Comparison of ENCODE assay signal across 8 mouse cellular contexts in the genomic region with DNA sequence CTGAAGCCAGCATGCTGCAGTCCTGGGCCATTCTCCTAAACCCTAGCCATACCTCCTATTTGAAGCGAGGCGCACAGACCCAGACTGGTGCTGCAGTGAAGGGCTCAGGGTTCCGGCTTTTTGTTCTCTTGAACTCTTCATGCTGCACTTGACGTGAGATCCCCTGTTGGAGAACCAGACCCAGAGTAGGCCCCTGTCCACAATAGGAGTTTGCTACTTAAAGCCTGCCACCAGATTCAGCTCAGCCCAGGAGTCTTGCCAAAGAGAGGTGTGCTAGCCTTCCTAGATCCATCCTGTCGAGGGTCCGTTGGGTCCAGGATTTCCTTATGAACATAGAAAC. TPM values are rescaled to one million over a fixed set of nuclear protein-coding genes. Genes with fewer than 3 reads are reported as not detected.
DNase-seq lines count a peak whose midpoint lies in the region; ATAC-seq and TF ChIP-seq lines count a peak whose summit lies in the region.

No protein-coding gene starts in this region.

- peaks cover 29% of the 10 kb centered on the region for H3K4me1 ChIP-seq in cerebellum, adult 2 months (ENCODE audit: control insufficient read depth, insufficient read depth, low read length)
- H3K4me1 ChIP-seq in spleen, adult 2 months (ENCODE audit: control insufficient read depth, insufficient read depth, insufficient read length): peaks cover 12% of the 10 kb centered on the region; the same call in 1 of the 2 replicates
- H3K4me1 ChIP-seq in liver, embryonic 11.5 days (replicated peaks; ENCODE audit: control insufficient read depth, insufficient read depth, low read length): peaks cover 23% of the 10 kb centered on the region
- peaks cover 28% of the 10 kb centered on the region for H3K4me1 ChIP-seq in stomach, embryonic 15.5 days

- H3K9ac ChIP-seq in liver, embryonic 11.5 days (ENCODE audit: low read depth, low read length): peak overlapping the region; percentile 92
- H3K9ac ChIP-seq in stomach, embryonic 15.5 days: peak overlapping the region; percentile 91; the same call in 1 of the 2 replicates

- DNase-seq in cerebellum, adult 2 months: no peak
- DNase-seq in cerebellum, postnatal 14 days: no peak
- no peak for DNase-seq in spleen, adult 2 months (ENCODE audit: low read depth in 1 of 2, low spot score in 2 of 2)
- no peak for DNase-seq in spleen, postnatal 36 days (ENCODE audit: low spot score in 2 of 2)
- no peak for DNase-seq in liver, embryonic 11.5 days (ENCODE audit: low spot score)
- no peak for DNase-seq in embryo, embryonic 10 days (ENCODE audit: low spot score)
- DNase-seq in left cerebral cortex, adult 8-10 months (ENCODE audit: low spot score in 2 of 2): no peak

- peaks cover 9% of the 10 kb centered on the region for H3K36me3 ChIP-seq in spleen, adult 2 months (ENCODE audit: control insufficient read depth, insufficient read depth, low read length)
- H3K36me3 ChIP-seq in liver, embryonic 11.5 days (ENCODE audit: control insufficient read depth, insufficient read depth, low read length): peaks cover 14% of the 10 kb centered on the region
- H3K36me3 ChIP-seq in stomach, embryonic 15.5 days: peaks cover 22% of the 10 kb centered on the region

- no peak overlapping the region for H3K27ac ChIP-seq in cerebellum, adult 2 months (ENCODE audit: insufficient read depth, low read length)
- H3K27ac ChIP-seq in spleen, adult 2 months (ENCODE audit: insufficient read depth, low read length): no peak overlapping the region
- no peak overlapping the region for H3K27ac ChIP-seq in liver, embryonic 11.5 days (ENCODE audit: low read depth, low read length)
- H3K27ac ChIP-seq in stomach, embryonic 15.5 days: no peak overlapping the region

- no peaks in the 10 kb centered on the region for H3K27me3 ChIP-seq in cerebellum, adult 2 months (ENCODE audit: control insufficient read depth, insufficient read depth, low read length)
- no peaks in the 10 kb centered on the region for H3K27me3 ChIP-seq in spleen, adult 2 months (ENCODE audit: control insufficient read depth, insufficient read depth, low read length)
- peaks cover 14% of the 10 kb centered on the region; the same call in 1 of the 2 replicates for H3K27me3 ChIP-seq in liver, embryonic 11.5 days (replicated peaks; ENCODE audit: control insufficient read depth, insufficient read depth, low read length)
- H3K27me3 ChIP-seq in stomach, embryonic 15.5 days (replicated peaks): peaks cover 7% of the 10 kb centered on the region; the same call in 1 of the 2 replicates

- H3K4me3 ChIP-seq in cerebellum, adult 2 months (replicated peaks; ENCODE audit: insufficient read depth, low read depth, low read length): peak overlapping the region; percentile 91
- H3K4me3 ChIP-seq in spleen, adult 2 months (ENCODE audit: extremely low read depth, insufficient read depth, insufficient read length): peak overlapping the region; percentile 87
- peak overlapping the region; percentile 86 for H3K4me3 ChIP-seq in liver, embryonic 11.5 days (ENCODE audit: low read depth, low read length)
- peak overlapping the region; percentile 95 for H3K4me3 ChIP-seq in stomach, embryonic 15.5 days (replicated peaks)

- TF ChIP-seq CTCF in cerebellum, adult 2 months (IDR thresholded peaks at IDR 0.05; ENCODE audit: borderline replicate concordance, insufficient read depth, low read depth, low read length): no peak
- no peak for TF ChIP-seq CTCF in spleen, adult 2 months (IDR thresholded peaks at IDR 0.05; ENCODE audit: extremely low read depth, insufficient read depth, insufficient read length, insufficient replicate concordance)

- ATAC-seq in liver, embryonic 11.5 days (replicated peaks; ENCODE audit: low FRiP score): no peak
- ATAC-seq in stomach, embryonic 15.5 days (ENCODE audit: insufficient read depth, low FRiP score, low read depth): no peak

- TF ChIP-seq POLR2A in cerebellum, adult 2 months (IDR thresholded peaks at IDR 0.05; ENCODE audit: borderline replicate concordance, insufficient read depth, low read length): no peak
- no peak for TF ChIP-seq POLR2A in spleen, adult 2 months (IDR thresholded peaks at IDR 0.05; ENCODE audit: low read depth, low read length)

- no peaks in the 10 kb centered on the region for H3K9me3 ChIP-seq in liver, embryonic 11.5 days (ENCODE audit: control insufficient read depth, low read length)
- H3K9me3 ChIP-seq in stomach, embryonic 15.5 days: no peaks in the 10 kb centered on the region

- 3% methylated on average over 6 of the region's 6 CpGs for WGBS in cerebellum, adult 2 months
- WGBS in spleen, adult 2 months: 39% methylated on average over 6 of the region's 6 CpGs
- WGBS in liver, embryonic 11.5 days: 23% methylated on average over 6 of the region's 6 CpGs
- WGBS in stomach, embryonic 15.5 days: 6% methylated on average over 6 of the region's 6 CpGs

- peak overlapping the region; percentile 98 for H3K4me2 ChIP-seq in liver, embryonic 11.5 days
- H3K4me2 ChIP-seq in stomach, embryonic 15.5 days: peak overlapping the region; percentile 77

RNA-seq across cellular contexts. Expression of a gene that starts 1.0 kb away (rescaled TPM):
- 77.3 and 79.3 TPM in 2 replicates for polyA plus RNA-seq in cerebellum, adult 2 months (2012; rRNA removed)
- 17.9 and 25.8 TPM in 2 replicates for polyA plus RNA-seq in spleen, adult 2 months (2012; rRNA removed)
- polyA plus RNA-seq in liver, embryonic 11.5 days (2014; fragmentation: Nextera tagmentation; extraction: Ambion mirVana): 2.7 and 3.0 TPM in 2 replicates
- 6.0 and 8.1 TPM in 2 replicates for polyA plus RNA-seq in stomach, embryonic 15.5 days (2015; fragmentation: Nextera tagmentation; extraction: Ambion mirVana)
- 100 to 1,000 TPM in 3 of 4 experiments, 10 to 100 TPM in 1; 99.1 to 113 (median 109) TPM for total RNA-seq in left cerebral cortex, adult 8-10 months (2022)

RNA-seq across cellular contexts. Expression of a gene that starts 16.4 kb away (rescaled TPM):
- 248 and 254 TPM in 2 replicates for polyA plus RNA-seq in cerebellum, adult 2 months (2012; rRNA removed)
- polyA plus RNA-seq in spleen, adult 2 months (2012; rRNA removed): 87.4 and 96.4 TPM in 2 replicates
- polyA plus RNA-seq in liver, embryonic 11.5 days (2014; fragmentation: Nextera tagmentation; extraction: Ambion mirVana): 710 and 721 TPM in 2 replicates
- 558 and 580 TPM in 2 replicates for polyA plus RNA-seq in stomach, embryonic 15.5 days (2015; fragmentation: Nextera tagmentation; extraction: Ambion mirVana)
- total RNA-seq in left cerebral cortex, adult 8-10 months (2022): 100 to 1,000 TPM; 169 to 186 (median 174) TPM

RNA-seq across cellular contexts. Expression of a gene that starts 16.5 kb away (rescaled TPM):
- polyA plus RNA-seq in cerebellum, adult 2 months (2012; rRNA removed): 27.0 and 28.1 TPM in 2 replicates
- polyA plus RNA-seq in spleen, adult 2 months (2012; rRNA removed): 5.9 and 6.8 TPM in 2 replicates
- polyA plus RNA-seq in liver, embryonic 11.5 days (2014; fragmentation: Nextera tagmentation; extraction: Ambion mirVana): 2.6 and 2.7 TPM in 2 replicates
- polyA plus RNA-seq in stomach, embryonic 15.5 days (2015; fragmentation: Nextera tagmentation; extraction: Ambion mirVana): 4.1 and 4.4 TPM in 2 replicates
- total RNA-seq in left cerebral cortex, adult 8-10 months (2022): 10 to 100 TPM; 37.1 to 40.6 (median 38.9) TPM

RNA-seq across cellular contexts. Expression of a gene that starts 44.6 kb away (rescaled TPM):
- 28.5 and 28.7 TPM in 2 replicates for polyA plus RNA-seq in cerebellum, adult 2 months (2012; rRNA removed)
- polyA plus RNA-seq in spleen, adult 2 months (2012; rRNA removed): 12.8 and 13.9 TPM in 2 replicates
- 23.1 and 28.2 TPM in 2 replicates for polyA plus RNA-seq in liver, embryonic 11.5 days (2014; fragmentation: Nextera tagmentation; extraction: Ambion mirVana)
- 25.2 and 25.9 TPM in 2 replicates for polyA plus RNA-seq in stomach, embryonic 15.5 days (2015; fragmentation: Nextera tagmentation; extraction: Ambion mirVana)
- 10 to 100 TPM; 14.8 to 18.1 (median 16.8) TPM for total RNA-seq in left cerebral cortex, adult 8-10 months (2022)

RNA-seq across cellular contexts. Expression of a gene that starts 49.4 kb away (rescaled TPM):
- 15.2 TPM in 2 replicates for polyA plus RNA-seq in cerebellum, adult 2 months (2012; rRNA removed)
- polyA plus RNA-seq in spleen, adult 2 months (2012; rRNA removed): 13.0 and 14.5 TPM in 2 replicates
- polyA plus RNA-seq in liver, embryonic 11.5 days (2014; fragmentation: Nextera tagmentation; extraction: Ambion mirVana): 4.2 and 4.9 TPM in 2 replicates
- polyA plus RNA-seq in stomach, embryonic 15.5 days (2015; fragmentation: Nextera tagmentation; extraction: Ambion mirVana): 3.6 and 3.7 TPM in 2 replicates
- 10 to 100 TPM; 21.2 to 28.4 (median 24.7) TPM for total RNA-seq in left cerebral cortex, adult 8-10 months (2022)
